Mouse (Mus musculus): Measurements from ENCODE around the gene Popdc2.

- TF ChIP-seq CTCF (IDR thresholded peaks at IDR 0.05; ENCODE audit: insufficient read depth, low read depth, low read length) = no peak
- 0 out of 2 replicates have a peak, but pooled peaks have one; percentile 13 for TF ChIP-seq POLR2A (IDR thresholded peaks at IDR 0.05; ENCODE audit: insufficient read depth, low read depth, low read length)
Observed at GRCm38 (mm10) chr16:38399531-38400231, 37.7 kb downstream of the Popdc2 start.
